Mouse (Mus musculus) adipocyte (in vitro differentiated cells): Measurements from ENCODE around the gene Tmem63c.

Experiments
- DNase-seq: peaks from one replicate; pipeline ENCODE4 v3.0.0-alpha.2; 2016; ENCODE audit warnings: low spot score

The Tmem63c gene

GRCm38 (mm10) chr12:87132210-87132609 is 111.1 kb downstream of the Tmem63c start:
- no peak for DNase-seq

DNA sequence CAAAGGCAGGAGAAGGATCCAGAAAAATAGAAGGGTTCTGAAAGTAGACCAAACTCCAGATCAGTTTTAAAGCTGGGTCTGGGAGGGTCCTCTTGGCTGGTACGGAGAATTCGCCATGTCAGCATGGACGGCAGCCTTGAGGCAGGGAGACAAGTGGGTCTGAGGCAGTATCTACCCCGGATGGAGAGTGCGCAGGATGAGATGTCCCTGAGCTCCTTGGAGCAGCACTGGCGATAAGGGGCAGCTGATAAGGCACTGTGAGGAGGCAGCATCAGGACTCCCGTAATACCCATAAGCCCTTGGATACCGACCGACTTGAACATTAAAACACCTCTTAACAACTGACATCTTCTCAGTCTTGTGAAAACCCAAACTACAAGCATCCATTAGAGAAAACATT is 111.6 kb downstream of the Tmem63c start:
- no peak for DNase-seq

- DNase-seq = no peak
Measured at GRCm38 (mm10) chr12:87137439-87138341, 116.5 kb downstream of the Tmem63c start.

DNA sequence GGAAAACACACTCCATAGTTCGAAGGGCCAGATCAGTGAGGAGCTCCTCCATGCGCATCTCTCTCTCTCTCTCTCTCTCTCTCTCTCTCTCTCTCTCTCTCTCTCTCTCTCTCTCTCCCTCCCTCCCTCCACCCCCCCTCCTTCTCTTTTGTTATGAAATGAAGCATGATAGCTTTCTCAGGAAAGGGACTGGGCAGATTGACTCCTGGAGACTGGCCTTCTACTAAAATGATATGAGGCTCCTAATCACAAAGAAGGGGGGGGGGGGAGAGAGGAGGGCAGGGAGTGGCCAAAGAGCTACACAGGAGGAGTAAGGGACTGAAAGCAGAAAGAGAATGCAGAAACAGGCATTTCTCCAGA is 117.2 kb downstream of the Tmem63c start:
- no peak for DNase-seq

- DNase-seq = no peak
Measured at GRCm38 (mm10) chr12:87138768-87139167, 117.6 kb downstream of the Tmem63c start.
